Mouse (Mus musculus): ENCODE results near the gene Fars2.

Gene Fars2

GRCm38 (mm10) chr13:36731016-36731930 lies 614.1 kb downstream of the Fars2 start:
- DNase-seq (ENCODE audit: low read depth, low spot score), result no peak

DNA sequence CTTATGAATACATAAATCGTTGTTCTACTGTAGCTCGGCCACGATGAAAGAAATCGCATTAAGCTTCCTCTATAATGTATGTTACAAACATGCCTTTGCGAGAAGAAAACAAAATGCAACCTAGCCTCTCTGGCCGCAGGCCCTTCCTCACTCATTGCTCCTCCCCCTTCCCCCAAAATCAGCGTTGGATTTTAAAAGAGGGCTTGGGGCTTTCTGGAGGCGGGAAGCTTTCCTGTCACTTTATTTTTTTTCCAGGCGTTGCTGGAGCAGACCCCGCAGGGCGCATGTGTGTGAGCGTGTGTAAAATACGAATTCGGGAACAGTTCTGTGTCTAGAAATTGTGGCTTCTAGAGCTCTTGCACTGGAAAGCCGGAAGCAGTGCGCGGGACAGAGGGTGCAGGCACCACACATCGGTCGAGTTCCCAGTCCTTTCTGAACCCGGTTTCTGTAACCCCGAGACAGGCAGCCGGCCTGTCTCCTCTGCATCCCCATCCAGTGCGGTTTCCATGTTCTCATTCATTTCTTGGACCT lies 614.8 kb downstream of the Fars2 start:
- DNase-seq (ENCODE audit: low read depth, low spot score), result no peak

DNA sequence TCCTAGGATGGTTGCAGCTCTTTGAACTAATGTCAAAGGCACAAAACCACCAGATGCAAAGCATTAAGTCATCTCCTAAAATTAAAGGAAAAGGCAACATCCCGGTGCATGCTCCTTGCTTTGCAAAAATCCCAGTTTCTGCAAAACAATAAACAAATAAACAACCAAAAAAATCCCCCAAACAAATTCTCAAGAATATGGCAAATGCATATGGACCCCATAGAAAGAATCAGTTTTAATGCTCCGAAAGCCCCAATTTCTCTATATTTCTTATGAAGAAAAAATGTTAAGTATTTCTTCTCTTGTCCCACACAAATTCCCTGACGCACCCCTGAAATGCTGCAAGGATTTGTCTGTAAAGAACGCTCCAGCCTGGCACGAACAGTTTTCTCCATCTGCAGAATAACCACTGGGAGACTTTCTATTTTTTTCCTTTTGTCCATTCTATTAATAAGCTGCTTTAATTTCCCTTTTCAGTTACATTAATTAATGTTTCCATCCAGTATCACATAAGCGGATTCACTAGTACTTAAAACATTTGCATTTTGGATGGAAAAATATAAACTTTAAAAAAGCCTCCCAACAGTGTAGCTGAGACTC lies 615.8 kb downstream of the Fars2 start:
- DNase-seq (ENCODE audit: low read depth, low spot score), result no peak

GRCm38 (mm10) chr13:36733566-36733965 lies 616.4 kb downstream of the Fars2 start:
- DNase-seq (ENCODE audit: low read depth, low spot score), result no peak

- no peak for DNase-seq (ENCODE audit: low read depth, low spot score)
Measured at GRCm38 (mm10) chr13:36733989-36734690, 616.9 kb downstream of the Fars2 start.

- DNase-seq (ENCODE audit: low read depth, low spot score), result no peak
Measured at GRCm38 (mm10) chr13:36734731-36735571, 617.7 kb downstream of the Fars2 start, which contains the start of gene Nrn1. Gene Nrn1 (minus strand): TSS chr13:36735131.

GRCm38 (mm10) chr13:36735901-36736618 lies 618.8 kb downstream of the Fars2 start:
- DNase-seq (ENCODE audit: low read depth, low spot score), result peak; percentile 78

DNA sequence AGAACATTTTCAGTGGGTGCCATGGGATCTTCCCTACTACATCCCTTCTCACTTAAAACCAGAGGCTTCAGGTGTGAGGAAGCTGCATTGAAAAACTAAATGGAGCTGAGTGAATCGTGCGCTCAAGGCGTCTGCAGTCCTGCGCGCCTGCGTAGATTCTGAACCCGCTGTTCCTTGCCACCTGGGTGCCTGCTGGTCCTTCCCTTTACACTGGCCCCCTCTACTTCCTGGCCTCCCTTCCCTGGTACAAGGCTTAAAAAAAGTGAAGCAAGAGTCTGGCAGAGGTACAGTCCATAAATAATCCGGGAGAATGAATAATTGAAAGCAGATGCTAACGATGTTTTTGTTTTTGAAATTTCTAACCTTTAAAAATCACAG lies 619.4 kb downstream of the Fars2 start:
- DNase-seq (ENCODE audit: low read depth, low spot score), result no peak

DNA sequence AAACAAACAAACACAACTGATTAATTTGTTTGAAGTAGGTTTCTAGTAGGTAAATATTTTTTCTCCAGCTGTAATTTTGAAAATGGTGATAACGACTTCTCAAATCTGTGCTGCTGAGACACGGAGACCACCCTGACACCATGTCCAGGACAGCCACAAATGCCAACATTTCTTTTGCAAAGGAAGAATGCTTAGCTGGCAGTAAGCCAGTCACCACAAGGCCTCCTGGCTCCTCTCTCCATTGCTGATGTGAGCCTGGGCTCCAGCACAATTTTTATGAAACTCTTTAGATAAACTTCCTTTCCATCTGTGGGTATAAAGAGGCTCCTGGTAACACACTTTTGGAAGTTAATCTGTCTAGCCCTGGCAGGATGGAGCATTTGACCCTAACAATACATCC lies 632.8 kb downstream of the Fars2 start:
- no peak for DNase-seq (ENCODE audit: low read depth, low spot score)

GRCm38 (mm10) chr13:36751861-36752260 lies 634.6 kb downstream of the Fars2 start:
- no peak for DNase-seq (ENCODE audit: low read depth, low spot score)

GRCm38 (mm10) chr13:36766801-36767200 lies 649.6 kb downstream of the Fars2 start:
- DNase-seq (ENCODE audit: low read depth, low spot score), result no peak
